Mouse (Mus musculus) splenic B cell, adult 2 months (primary cell): Measurements from ENCODE around the gene Fgfbp1.

Source experiments
- DNase-seq: peaks from one replicate; pipeline ENCODE4 v3.0.0-alpha.2; 2011; ENCODE audit warnings: low read depth, low spot score
- H3K27me3 ChIP-seq: 2 replicates; pipeline ENCODE4 v1.6.1; 2012; ENCODE audit warnings: mild to moderate bottlenecking, low read length, moderate library complexity, mixed read lengths; ENCODE audit not compliant: control insufficient read depth, poor library complexity, insufficient read depth, severe bottlenecking
- H3K36me3 ChIP-seq: 2 replicates; pipeline ENCODE4 v1.6.1; 2012; ENCODE audit warnings: mild to moderate bottlenecking, low read length, moderate library complexity, mixed read lengths; ENCODE audit not compliant: control insufficient read depth, poor library complexity, insufficient read depth, severe bottlenecking

Gene Fgfbp1

GRCm38 (mm10) chr5:43981620-43982019 lies at the start of gene Fgfbp1:
Gene Fgfbp1 (minus strand): TSS chr5:43981779.
- Histone ChIP-seq H3K27me3 (no peaks in the 10 kb centered on the region), H3K36me3 (no peaks in the 10 kb centered on the region)
- DNase-seq: no peak

DNA sequence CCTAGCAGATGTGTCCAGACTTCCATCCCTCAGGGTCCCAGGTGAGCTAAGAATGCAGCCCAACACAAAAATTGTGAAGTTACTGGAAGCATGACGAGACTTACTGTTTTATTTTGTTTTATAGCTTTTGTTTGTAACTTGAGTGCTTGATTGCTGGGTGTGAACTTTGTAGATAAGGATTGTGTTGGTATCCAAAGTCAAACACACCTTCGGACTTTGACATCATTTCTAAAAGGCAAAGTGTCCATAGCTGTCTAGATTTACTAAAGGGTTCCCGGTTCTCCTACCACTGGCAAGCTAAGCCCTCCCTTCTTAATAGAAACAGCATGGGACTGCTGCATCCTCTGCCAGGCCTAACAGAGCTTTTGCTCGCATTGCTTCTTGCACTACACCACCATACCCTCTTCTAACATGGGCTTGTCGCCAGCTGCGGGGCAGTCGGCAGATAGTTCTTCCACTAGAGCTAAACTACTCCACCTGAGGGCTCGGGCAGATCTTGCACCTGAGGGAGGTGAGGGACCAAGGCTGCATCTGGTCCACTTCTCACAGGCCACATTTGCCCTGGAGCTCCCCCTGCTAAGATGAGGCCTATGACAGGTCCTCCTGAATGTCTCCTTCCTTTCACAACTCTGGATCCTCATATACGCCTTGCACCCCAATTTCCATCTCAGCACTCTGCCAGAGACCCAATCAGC lies 16.9 kb upstream of the Fgfbp1 start:
- H3K27me3 ChIP-seq: no peaks in the 10 kb centered on the region

DNA sequence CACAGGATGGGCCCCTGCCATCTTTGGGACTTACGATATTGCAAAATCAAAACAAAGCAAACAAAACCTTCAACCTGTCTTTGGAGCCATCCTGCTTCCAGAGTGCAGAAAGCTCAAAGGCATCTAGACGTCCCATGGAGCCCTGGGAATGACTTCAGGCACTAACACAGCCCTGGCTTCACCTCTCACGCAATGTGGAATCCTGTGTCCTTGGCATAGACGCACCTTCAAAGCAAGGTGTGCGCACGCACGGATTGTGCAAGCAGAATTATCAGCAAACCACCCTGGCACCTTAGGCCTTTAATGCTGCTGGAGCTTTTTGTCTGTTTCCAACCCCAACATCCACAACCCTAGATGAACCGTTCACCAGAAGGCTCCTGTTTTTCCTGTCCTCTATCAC lies 16.0 kb upstream of the Fgfbp1 start:
- H3K27me3 ChIP-seq: no peaks in the 10 kb centered on the region
- DNase-seq: no peak
- no peaks in the 10 kb centered on the region for H3K36me3 ChIP-seq

More for the DNA sequence above, 16.9 kb upstream of the Fgfbp1 start:
- no peak for DNase-seq
- H3K36me3 ChIP-seq: no peaks in the 10 kb centered on the region

GRCm38 (mm10) chr5:43996162-43996561 lies 14.6 kb upstream of the Fgfbp1 start:
- DNase-seq: peak; percentile 43
- no peaks in the 10 kb centered on the region for H3K27me3 ChIP-seq
- H3K36me3 ChIP-seq: no peaks in the 10 kb centered on the region

- DNase-seq: peak; percentile 65
- Histone ChIP-seq H3K36me3 (no peaks in the 10 kb centered on the region), H3K27me3 (no peaks in the 10 kb centered on the region)
These were observed 13.4 kb upstream of the Fgfbp1 start for GRCm38 (mm10) chr5:43994981-43995380.

DNA sequence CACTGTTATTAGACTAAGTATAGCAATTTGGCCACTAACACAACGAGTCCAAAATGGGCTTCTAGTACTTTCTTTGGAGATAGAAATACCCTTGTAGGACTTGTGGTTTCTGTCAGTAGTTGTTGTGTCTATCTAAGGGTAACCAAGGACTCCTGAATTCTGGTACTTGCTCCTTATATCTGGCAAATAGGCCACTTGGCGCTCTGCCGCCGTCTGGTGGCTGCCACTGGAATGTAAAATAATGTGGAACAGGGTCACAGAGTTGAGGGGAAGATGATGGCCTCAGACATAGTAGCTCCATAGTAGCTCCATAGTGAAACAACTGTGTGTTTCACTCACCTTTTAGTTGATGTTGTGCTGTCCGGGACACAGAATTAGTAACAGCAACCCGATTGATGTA lies 8.7 kb upstream of the Fgfbp1 start:
- DNase-seq: peak; percentile 82
- no peaks in the 10 kb centered on the region for H3K36me3 ChIP-seq
- no peaks in the 10 kb centered on the region for H3K27me3 ChIP-seq

DNA sequence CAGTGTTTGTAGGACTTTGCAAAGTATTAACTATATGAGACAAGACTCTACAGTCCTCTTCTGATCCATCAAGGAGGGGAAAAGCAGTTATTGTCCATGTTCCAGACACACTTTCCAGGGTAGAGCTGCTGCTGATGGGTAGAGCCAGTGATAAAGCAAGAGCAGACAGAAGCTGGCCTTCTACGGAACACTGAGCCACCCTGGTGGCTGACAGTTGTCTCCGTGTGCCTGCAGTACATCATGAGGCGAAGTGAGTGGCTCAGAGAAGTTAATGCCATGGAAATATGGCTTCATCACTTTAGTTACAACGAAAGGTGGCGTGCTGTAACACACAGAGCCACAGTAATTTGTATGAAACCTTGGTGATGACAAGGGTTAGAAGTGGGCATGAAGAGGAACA lies 7.4 kb upstream of the Fgfbp1 start:
- H3K27me3 ChIP-seq: no peaks in the 10 kb centered on the region
- peak; percentile 60 for DNase-seq
- no peaks in the 10 kb centered on the region for H3K36me3 ChIP-seq

DNA sequence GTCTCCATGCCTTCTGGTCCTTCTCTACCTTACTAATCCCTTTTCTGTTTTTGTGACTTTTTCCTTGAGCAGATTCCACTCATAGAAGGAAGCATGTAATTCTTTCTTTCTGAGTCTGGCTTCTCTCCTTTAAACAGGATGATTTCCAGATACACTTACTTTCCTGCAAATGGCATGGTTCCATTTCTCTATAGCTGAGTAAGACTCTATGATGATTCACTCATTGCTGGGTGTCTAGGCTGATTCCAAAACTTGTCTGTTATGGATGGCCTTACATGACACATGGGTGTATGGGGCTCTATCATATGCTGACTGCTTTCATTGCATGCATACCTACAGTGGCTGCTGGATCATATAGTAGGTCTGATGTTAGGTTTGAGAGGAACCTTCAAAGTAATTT lies 4.6 kb upstream of the Fgfbp1 start:
- Histone ChIP-seq H3K36me3 (no peaks in the 10 kb centered on the region), H3K27me3 (no peaks in the 10 kb centered on the region)
- no peak for DNase-seq

DNA sequence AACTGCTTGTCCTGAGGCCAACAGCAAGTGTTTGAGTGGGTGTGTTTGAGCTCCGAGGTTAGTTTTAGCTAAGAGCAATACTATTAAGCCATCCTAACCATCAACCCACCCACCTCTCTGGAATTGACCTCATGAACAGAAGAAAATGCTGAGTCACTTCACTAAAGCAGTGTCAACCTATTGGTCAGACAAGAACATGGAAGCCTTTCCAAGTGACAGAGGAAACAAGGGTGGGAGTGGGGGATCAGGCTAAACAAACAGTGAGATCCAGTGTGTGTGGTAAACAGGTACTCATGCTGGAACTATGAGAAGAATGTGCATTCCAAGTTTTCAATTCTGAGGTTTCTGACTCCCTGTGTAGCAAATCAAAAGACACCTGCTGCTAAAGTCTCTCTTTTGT lies 1.3 kb upstream of the Fgfbp1 start:
- DNase-seq: no peak

GRCm38 (mm10) chr5:43980397-43980796 lies 1.2 kb downstream of the Fgfbp1 start:
- H3K27me3 ChIP-seq: peaks cover 1% of the 10 kb centered on the region; the same call in 1 of the 2 replicates
- no peaks in the 10 kb centered on the region for H3K36me3 ChIP-seq
- no peak for DNase-seq

More for the DNA sequence above, 1.3 kb upstream of the Fgfbp1 start:
- H3K36me3 ChIP-seq: no peaks in the 10 kb centered on the region
- H3K27me3 ChIP-seq: no peaks in the 10 kb centered on the region

- peaks cover 1% of the 10 kb centered on the region; the same call in 1 of the 2 replicates for H3K27me3 ChIP-seq
- no peak for DNase-seq
- H3K36me3 ChIP-seq: no peaks in the 10 kb centered on the region
These were observed 4.6 kb downstream of the Fgfbp1 start for GRCm38 (mm10) chr5:43976821-43977561.

DNA sequence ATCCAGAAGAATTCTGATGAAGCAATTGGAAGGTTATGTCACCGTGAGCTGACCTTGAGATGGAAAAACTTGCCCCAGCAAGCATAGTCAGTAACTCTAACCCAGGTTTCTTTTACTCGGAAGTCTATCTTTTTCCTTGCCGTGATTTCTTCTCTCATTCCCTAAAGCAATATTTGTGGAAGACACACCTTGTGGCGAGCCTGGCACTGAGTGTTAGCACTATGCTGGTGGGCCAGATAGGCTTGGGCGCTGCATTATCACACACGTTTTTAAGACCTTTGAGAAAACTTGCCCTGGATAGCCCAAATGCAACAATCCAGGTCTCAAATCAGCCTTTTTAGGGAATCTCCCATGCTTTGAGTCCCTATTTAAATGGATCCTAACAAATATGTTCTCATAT lies 7.4 kb downstream of the Fgfbp1 start:
- H3K27me3 ChIP-seq: peaks cover 1% of the 10 kb centered on the region; the same call in 1 of the 2 replicates
- DNase-seq: no peak
- H3K36me3 ChIP-seq: no peaks in the 10 kb centered on the region

DNA sequence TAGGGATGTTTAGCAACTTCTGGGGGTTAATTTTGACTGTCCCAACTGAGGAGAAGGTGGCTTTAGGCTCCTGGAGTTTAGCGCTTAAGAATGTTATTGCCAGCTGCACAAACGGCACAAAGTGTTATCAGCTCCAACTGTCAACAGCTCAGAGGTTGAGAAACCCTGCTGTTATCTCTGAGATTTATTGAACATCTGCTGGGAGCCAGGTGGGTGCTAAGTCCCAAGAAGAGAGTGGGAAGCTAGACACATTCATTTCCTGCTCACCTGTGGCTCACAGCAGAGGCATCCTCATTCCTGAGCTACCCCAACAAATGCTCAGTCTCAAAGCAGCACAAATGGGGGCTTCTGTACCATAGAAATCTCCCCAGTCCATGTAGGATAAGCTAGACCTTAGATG lies 10.4 kb downstream of the Fgfbp1 start:
- H3K27me3 ChIP-seq: peaks cover 1% of the 10 kb centered on the region; the same call in 1 of the 2 replicates
- DNase-seq: no peak
- H3K36me3 ChIP-seq: no peaks in the 10 kb centered on the region

GRCm38 (mm10) chr5:43970532-43970931 lies 11.0 kb downstream of the Fgfbp1 start:
- no peak for DNase-seq
- Histone ChIP-seq H3K27me3 (peaks cover 1% of the 10 kb centered on the region; the same call in 1 of the 2 replicates), H3K36me3 (no peaks in the 10 kb centered on the region)

DNA sequence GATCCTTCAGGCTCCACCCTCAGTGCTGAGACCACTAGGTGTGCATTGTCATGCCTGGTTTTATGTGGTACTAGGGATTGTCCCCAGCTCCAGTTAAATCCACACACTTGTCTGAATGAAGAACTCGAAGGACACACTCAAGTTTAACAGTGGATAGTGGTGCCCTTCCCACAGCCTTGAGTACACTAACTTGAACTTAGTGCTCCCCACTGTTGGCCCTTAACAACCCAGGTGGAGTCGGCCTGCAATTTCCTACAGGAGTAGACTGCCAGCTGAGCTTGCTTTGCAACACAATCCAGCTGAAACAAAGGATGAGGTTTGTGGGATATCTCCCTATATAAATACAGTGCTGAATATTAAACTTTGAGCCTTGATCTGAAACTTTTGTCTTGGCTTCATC lies 12.9 kb downstream of the Fgfbp1 start:
- no peaks in the 10 kb centered on the region for H3K27me3 ChIP-seq
- H3K36me3 ChIP-seq: no peaks in the 10 kb centered on the region
- no peak for DNase-seq
